Mouse (Mus musculus): ENCODE data around the gene Zcchc14.

The Zcchc14 gene

GRCm38 (mm10) chr8:121584730-121585129 lies 68.0 kb downstream of the Zcchc14 start:
- no peak for DNase-seq (ENCODE audit: low spot score)

- DNase-seq (ENCODE audit: low spot score) = no peak
Observed at GRCm38 (mm10) chr8:121583653-121584052, 69.0 kb downstream of the Zcchc14 start.

GRCm38 (mm10) chr8:121580465-121580864 lies 72.2 kb downstream of the Zcchc14 start:
- DNase-seq (ENCODE audit: low spot score) = no peak

GRCm38 (mm10) chr8:121578676-121579451 lies 73.8 kb downstream of the Zcchc14 start, which contains the start of gene Fbxo31:
Fbxo31 (minus strand) TSS chr8:121578806.
- peak; percentile 93 for DNase-seq (ENCODE audit: low spot score)

- DNase-seq (ENCODE audit: low spot score) = no peak
Observed at GRCm38 (mm10) chr8:121577751-121578675, 74.7 kb downstream of the Zcchc14 start.

- no peak for DNase-seq (ENCODE audit: low spot score)
Observed at GRCm38 (mm10) chr8:121575661-121576060, 77.0 kb downstream of the Zcchc14 start.

- DNase-seq (ENCODE audit: low spot score) = peak; percentile 60
Observed at GRCm38 (mm10) chr8:121573275-121573674, 79.4 kb downstream of the Zcchc14 start.

- DNase-seq (ENCODE audit: low spot score) = no peak
Observed at GRCm38 (mm10) chr8:121572121-121572520, 80.6 kb downstream of the Zcchc14 start.

GRCm38 (mm10) chr8:121570801-121571200 lies 81.9 kb downstream of the Zcchc14 start:
- DNase-seq (ENCODE audit: low spot score) = no peak

- DNase-seq (ENCODE audit: low spot score) = no peak
Observed at GRCm38 (mm10) chr8:121570335-121570734, 82.4 kb downstream of the Zcchc14 start.

- DNase-seq (ENCODE audit: low spot score) = no peak
Observed at GRCm38 (mm10) chr8:121568321-121568720, 84.4 kb downstream of the Zcchc14 start.

- no peak for DNase-seq (ENCODE audit: low spot score)
Observed at GRCm38 (mm10) chr8:121563701-121564100, 89.0 kb downstream of the Zcchc14 start.

GRCm38 (mm10) chr8:121562941-121563351 lies 89.8 kb downstream of the Zcchc14 start:
- DNase-seq (ENCODE audit: low spot score) = no peak

- DNase-seq (ENCODE audit: low spot score) = no peak
Observed at GRCm38 (mm10) chr8:121561636-121562345, 90.9 kb downstream of the Zcchc14 start.

GRCm38 (mm10) chr8:121560432-121561100 lies 92.1 kb downstream of the Zcchc14 start:
- DNase-seq (ENCODE audit: low spot score) = no peak

GRCm38 (mm10) chr8:121559801-121560200 lies 92.9 kb downstream of the Zcchc14 start:
- DNase-seq (ENCODE audit: low spot score) = no peak

GRCm38 (mm10) chr8:121558538-121558937 lies 94.2 kb downstream of the Zcchc14 start:
- no peak for DNase-seq (ENCODE audit: low spot score)

- no peak for DNase-seq (ENCODE audit: low spot score)
Observed at GRCm38 (mm10) chr8:121557746-121558145, 95.0 kb downstream of the Zcchc14 start.

GRCm38 (mm10) chr8:121553831-121554475 lies 98.7 kb downstream of the Zcchc14 start:
- no peak for DNase-seq (ENCODE audit: low spot score)

GRCm38 (mm10) chr8:121552506-121552905 lies 100.2 kb downstream of the Zcchc14 start:
- DNase-seq (ENCODE audit: low spot score) = no peak

Measured in layer of hippocampus, adult 11-12 months (tissue).